Mouse (Mus musculus): ENCODE results near the gene Kif21a.

Kif21a gene

GRCm38 (mm10) chr15:90938469-90938868 lies 111.3 kb downstream of the Kif21a start:
- DNase-seq (ENCODE audit: low read depth): no peak

DNA sequence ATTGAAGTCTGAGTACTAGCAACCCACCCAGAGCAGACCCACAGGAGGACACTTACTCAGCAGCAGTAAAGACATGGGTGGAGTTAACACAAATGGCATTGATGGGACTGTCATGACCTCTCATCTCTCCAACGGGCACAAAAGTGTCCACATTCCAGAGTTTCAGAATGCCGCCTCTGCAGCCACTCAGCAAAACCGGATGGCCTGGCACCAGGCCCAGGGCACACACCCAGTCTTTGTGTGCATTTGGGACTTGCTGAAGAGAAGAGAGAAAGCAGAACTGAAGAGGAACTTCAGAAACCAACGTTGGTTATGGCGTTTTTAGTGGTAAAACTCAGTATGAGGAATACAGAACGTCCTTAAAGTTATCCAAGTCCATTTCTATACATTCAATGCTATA lies 114.2 kb downstream of the Kif21a start:
- DNase-seq (ENCODE audit: low read depth): no peak

- no peak for DNase-seq (ENCODE audit: low read depth)
These were observed 118.3 kb downstream of the Kif21a start for GRCm38 (mm10) chr15:90931451-90931850.

GRCm38 (mm10) chr15:90929043-90929442 lies 120.7 kb downstream of the Kif21a start:
- peak; percentile 65 for DNase-seq (ENCODE audit: low read depth)

- DNase-seq (ENCODE audit: low read depth): no peak
These were observed 153.3 kb downstream of the Kif21a start for GRCm38 (mm10) chr15:90896480-90896879.

DNA sequence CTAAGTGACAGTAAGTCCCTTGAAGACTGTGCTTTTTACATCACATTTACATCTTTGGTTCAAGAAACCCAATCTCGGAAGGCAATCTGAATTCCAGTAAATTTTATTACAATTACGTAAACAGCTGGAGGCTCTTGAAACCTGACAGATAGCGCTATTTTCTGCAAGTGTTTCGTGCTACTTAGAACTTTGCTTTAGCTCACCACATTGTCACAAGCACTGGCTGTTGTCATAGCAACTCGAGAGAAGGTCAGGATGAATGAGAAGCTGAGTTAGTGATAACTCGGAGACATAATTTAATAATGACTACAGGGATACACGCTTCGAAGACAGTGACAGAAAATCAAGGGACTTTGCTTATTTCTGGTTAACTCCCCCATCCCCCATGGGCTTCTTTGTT lies 162.3 kb downstream of the Kif21a start:
- DNase-seq (ENCODE audit: low read depth): no peak
